Mouse (Mus musculus): ENCODE results near the gene Pde7b. TPM values are rescaled to one million over a fixed set of nuclear protein-coding genes. Genes with fewer than 3 reads are reported as not detected.

Pde7b gene
- polyA plus RNA-seq, 1 experiment from 2014 or later: 2.3 TPM

- Histone ChIP-seq H3K36me3 (ENCODE audit: control insufficient read depth, insufficient read depth, low read length) (no peaks in the 10 kb centered on the region), H3K4me3 (ENCODE audit: low read depth, low read length) (no peak overlapping the region), H3K4me2 (ENCODE audit: low read length) (no peak overlapping the region), H3K4me1 (ENCODE audit: control insufficient read depth, insufficient read depth, low read length) (no peaks in the 10 kb centered on the region), H3K27me3 (ENCODE audit: control insufficient read depth, insufficient read depth, low read depth, low read length) (no peaks in the 10 kb centered on the region), H3K9me3 (replicated peaks; ENCODE audit: control insufficient read depth, low read length, poor library complexity, severe bottlenecking) (no peaks in the 10 kb centered on the region), H3K27ac (ENCODE audit: low read length) (no peak overlapping the region), H3K9ac (ENCODE audit: low read depth, low read length) (no peak overlapping the region)
- no peak for ATAC-seq
- 86% methylated on average over 2 of the region's 2 CpGs for WGBS
These were observed 287.9 kb downstream of the Pde7b start for GRCm38 (mm10) chr10:20437021-20437420.

- Histone ChIP-seq H3K27me3 (ENCODE audit: control insufficient read depth, insufficient read depth, low read depth, low read length) (no peaks in the 10 kb centered on the region), H3K27ac (ENCODE audit: low read length) (no peak overlapping the region), H3K4me2 (ENCODE audit: low read length) (no peak overlapping the region), H3K36me3 (ENCODE audit: control insufficient read depth, insufficient read depth, low read length) (no peaks in the 10 kb centered on the region), H3K9ac (ENCODE audit: low read depth, low read length) (no peak overlapping the region), H3K4me1 (ENCODE audit: control insufficient read depth, insufficient read depth, low read length) (no peaks in the 10 kb centered on the region), H3K4me3 (ENCODE audit: low read depth, low read length) (no peak overlapping the region), H3K9me3 (replicated peaks; ENCODE audit: control insufficient read depth, low read length, poor library complexity, severe bottlenecking) (no peaks in the 10 kb centered on the region)
- no peak for ATAC-seq
- WGBS: 94% methylated on average over 7 of the region's 7 CpGs
These were observed 289.0 kb downstream of the Pde7b start for GRCm38 (mm10) chr10:20435913-20436312.

GRCm38 (mm10) chr10:20431336-20431735 lies 293.5 kb downstream of the Pde7b start:
- Histone ChIP-seq H3K27ac (ENCODE audit: low read length) (no peak overlapping the region), H3K9me3 (replicated peaks; ENCODE audit: control insufficient read depth, low read length, poor library complexity, severe bottlenecking) (no peaks in the 10 kb centered on the region), H3K4me2 (ENCODE audit: low read length) (no peak overlapping the region), H3K27me3 (ENCODE audit: control insufficient read depth, insufficient read depth, low read depth, low read length) (no peaks in the 10 kb centered on the region), H3K4me3 (ENCODE audit: low read depth, low read length) (no peak overlapping the region), H3K4me1 (ENCODE audit: control insufficient read depth, insufficient read depth, low read length) (no peaks in the 10 kb centered on the region), H3K36me3 (ENCODE audit: control insufficient read depth, insufficient read depth, low read length) (no peaks in the 10 kb centered on the region), H3K9ac (ENCODE audit: low read depth, low read length) (no peak overlapping the region)
- WGBS: 85% methylated on average over 12 of the region's 12 CpGs
- no peak for ATAC-seq

- WGBS: 73% methylated on average over 10 of the region's 10 CpGs
- no peaks in the 10 kb centered on the region for H3K4me1 ChIP-seq (ENCODE audit: control insufficient read depth, insufficient read depth, low read length)
- no peak overlapping the region for H3K4me3 ChIP-seq (ENCODE audit: low read depth, low read length)
- H3K27me3 ChIP-seq (ENCODE audit: control insufficient read depth, insufficient read depth, low read depth, low read length): no peaks in the 10 kb centered on the region
- no peak overlapping the region for H3K9ac ChIP-seq (ENCODE audit: low read depth, low read length)
- ATAC-seq: peak; percentile 56
- no peak overlapping the region for H3K27ac ChIP-seq (ENCODE audit: low read length)
- no peaks in the 10 kb centered on the region for H3K9me3 ChIP-seq (replicated peaks; ENCODE audit: control insufficient read depth, low read length, poor library complexity, severe bottlenecking)
- no peaks in the 10 kb centered on the region for H3K36me3 ChIP-seq (ENCODE audit: control insufficient read depth, insufficient read depth, low read length)
- H3K4me2 ChIP-seq (ENCODE audit: low read length): no peak overlapping the region
These were observed 303.5 kb downstream of the Pde7b start for GRCm38 (mm10) chr10:20421299-20421883.

- Histone ChIP-seq H3K4me1 (ENCODE audit: control insufficient read depth, insufficient read depth, low read length) (no peaks in the 10 kb centered on the region), H3K36me3 (ENCODE audit: control insufficient read depth, insufficient read depth, low read length) (no peaks in the 10 kb centered on the region), H3K27ac (ENCODE audit: low read length) (no peak overlapping the region), H3K4me3 (ENCODE audit: low read depth, low read length) (no peak overlapping the region), H3K4me2 (ENCODE audit: low read length) (no peak overlapping the region), H3K27me3 (ENCODE audit: control insufficient read depth, insufficient read depth, low read depth, low read length) (no peaks in the 10 kb centered on the region), H3K9me3 (replicated peaks; ENCODE audit: control insufficient read depth, low read length, poor library complexity, severe bottlenecking) (no peaks in the 10 kb centered on the region), H3K9ac (ENCODE audit: low read depth, low read length) (no peak overlapping the region)
- ATAC-seq: no peak
- 65% methylated on average over 7 of the region's 7 CpGs for WGBS
These were observed 304.6 kb downstream of the Pde7b start for GRCm38 (mm10) chr10:20420296-20420695.

GRCm38 (mm10) chr10:20418856-20419219 lies 306.0 kb downstream of the Pde7b start:
- H3K27me3 ChIP-seq (ENCODE audit: control insufficient read depth, insufficient read depth, low read depth, low read length): no peaks in the 10 kb centered on the region
- ATAC-seq: no peak
- WGBS: 83% methylated on average over 10 of the region's 10 CpGs

GRCm38 (mm10) chr10:20418202-20418855 lies 306.5 kb downstream of the Pde7b start:
- no peak overlapping the region for H3K4me3 ChIP-seq (ENCODE audit: low read depth, low read length)
- H3K9me3 ChIP-seq (replicated peaks; ENCODE audit: control insufficient read depth, low read length, poor library complexity, severe bottlenecking): no peaks in the 10 kb centered on the region
- no peak overlapping the region for H3K4me2 ChIP-seq (ENCODE audit: low read length)
- no peaks in the 10 kb centered on the region for H3K36me3 ChIP-seq (ENCODE audit: control insufficient read depth, insufficient read depth, low read length)
- no peaks in the 10 kb centered on the region for H3K27me3 ChIP-seq (ENCODE audit: control insufficient read depth, insufficient read depth, low read depth, low read length)
- ATAC-seq: no peak
- no peaks in the 10 kb centered on the region for H3K4me1 ChIP-seq (ENCODE audit: control insufficient read depth, insufficient read depth, low read length)
- H3K27ac ChIP-seq (ENCODE audit: low read length): no peak overlapping the region
- 77% methylated on average over 11 of the region's 11 CpGs for WGBS
- no peak overlapping the region for H3K9ac ChIP-seq (ENCODE audit: low read depth, low read length)

More at GRCm38 (mm10) chr10:20418856-20419219, 306.0 kb downstream of the Pde7b start:
- Histone ChIP-seq H3K36me3 (ENCODE audit: control insufficient read depth, insufficient read depth, low read length) (no peaks in the 10 kb centered on the region), H3K4me3 (ENCODE audit: low read depth, low read length) (no peak overlapping the region), H3K4me2 (ENCODE audit: low read length) (no peak overlapping the region), H3K4me1 (ENCODE audit: control insufficient read depth, insufficient read depth, low read length) (no peaks in the 10 kb centered on the region), H3K9ac (ENCODE audit: low read depth, low read length) (no peak overlapping the region), H3K27ac (ENCODE audit: low read length) (no peak overlapping the region), H3K9me3 (replicated peaks; ENCODE audit: control insufficient read depth, low read length, poor library complexity, severe bottlenecking) (no peaks in the 10 kb centered on the region)

GRCm38 (mm10) chr10:20409181-20409580 lies 315.7 kb downstream of the Pde7b start:
- no peak for ATAC-seq
- 91% methylated on average over 10 of the region's 10 CpGs for WGBS
- no peak overlapping the region for H3K27ac ChIP-seq (ENCODE audit: low read length)

GRCm38 (mm10) chr10:20408336-20408735 lies 316.5 kb downstream of the Pde7b start:
- Histone ChIP-seq H3K9me3 (replicated peaks; ENCODE audit: control insufficient read depth, low read length, poor library complexity, severe bottlenecking) (no peaks in the 10 kb centered on the region), H3K4me3 (ENCODE audit: low read depth, low read length) (no peak overlapping the region), H3K4me2 (ENCODE audit: low read length) (no peak overlapping the region), H3K27me3 (ENCODE audit: control insufficient read depth, insufficient read depth, low read depth, low read length) (no peaks in the 10 kb centered on the region), H3K27ac (ENCODE audit: low read length) (no peak overlapping the region), H3K36me3 (ENCODE audit: control insufficient read depth, insufficient read depth, low read length) (no peaks in the 10 kb centered on the region), H3K4me1 (ENCODE audit: control insufficient read depth, insufficient read depth, low read length) (no peaks in the 10 kb centered on the region), H3K9ac (ENCODE audit: low read depth, low read length) (no peak overlapping the region)
- WGBS: 88% methylated on average over 3 of the region's 3 CpGs
- no peak for ATAC-seq

More at GRCm38 (mm10) chr10:20409181-20409580, 315.7 kb downstream of the Pde7b start:
- Histone ChIP-seq H3K9ac (ENCODE audit: low read depth, low read length) (no peak overlapping the region), H3K27me3 (ENCODE audit: control insufficient read depth, insufficient read depth, low read depth, low read length) (no peaks in the 10 kb centered on the region), H3K9me3 (replicated peaks; ENCODE audit: control insufficient read depth, low read length, poor library complexity, severe bottlenecking) (no peaks in the 10 kb centered on the region), H3K4me2 (ENCODE audit: low read length) (no peak overlapping the region), H3K4me1 (ENCODE audit: control insufficient read depth, insufficient read depth, low read length) (no peaks in the 10 kb centered on the region), H3K4me3 (ENCODE audit: low read depth, low read length) (no peak overlapping the region), H3K36me3 (ENCODE audit: control insufficient read depth, insufficient read depth, low read length) (no peaks in the 10 kb centered on the region)

All from midbrain, embryonic 16.5 days (tissue).